Mouse (Mus musculus): Measurements from ENCODE around the gene Pnliprp1. TPM values are rescaled to one million over a fixed set of nuclear protein-coding genes. Genes with fewer than 3 reads are reported as not detected.
A peak's percentile ranks its signal among the peaks of the same experiment; 100 is the strongest.

Gene Pnliprp1
- polyA plus RNA-seq, 1 experiment from 2014 or later, result 5.2 TPM

DNA sequence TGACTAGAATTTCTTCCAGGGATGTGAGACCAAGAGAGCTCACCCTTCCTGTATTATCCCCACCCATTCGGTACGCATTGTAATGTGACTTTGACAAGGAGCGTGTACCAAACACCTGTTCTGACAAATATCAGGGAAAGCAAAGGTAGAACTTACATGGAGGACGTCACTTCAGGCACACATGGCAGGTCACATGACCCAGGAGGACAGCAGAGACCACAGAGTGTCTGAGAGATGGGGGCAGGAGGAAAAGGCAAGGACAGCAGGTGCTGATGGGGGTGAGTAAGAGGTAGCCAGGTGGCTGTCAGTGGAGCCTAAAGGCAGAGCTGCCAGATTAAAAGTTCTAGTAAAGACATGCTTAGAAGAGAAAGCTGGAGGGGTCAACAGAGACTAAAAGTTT, 14.0 kb downstream of the Pnliprp1 start:
- H3K36me3 ChIP-seq, result no peaks in the 10 kb centered on the region
- H3K27me3 ChIP-seq, result no peaks in the 10 kb centered on the region
- H3K9ac ChIP-seq, result no peak overlapping the region
- no peaks in the 10 kb centered on the region for H3K4me1 ChIP-seq (replicated peaks)
- no peak overlapping the region for H3K4me2 ChIP-seq
- WGBS, result 90% methylated on average over 4 of the region's 4 CpGs
- H3K4me3 ChIP-seq, result no peak overlapping the region
- no peak overlapping the region for H3K27ac ChIP-seq (replicated peaks)
- no peak for ATAC-seq (ENCODE audit: low FRiP score, low read depth)
- no peaks in the 10 kb centered on the region for H3K9me3 ChIP-seq

DNA sequence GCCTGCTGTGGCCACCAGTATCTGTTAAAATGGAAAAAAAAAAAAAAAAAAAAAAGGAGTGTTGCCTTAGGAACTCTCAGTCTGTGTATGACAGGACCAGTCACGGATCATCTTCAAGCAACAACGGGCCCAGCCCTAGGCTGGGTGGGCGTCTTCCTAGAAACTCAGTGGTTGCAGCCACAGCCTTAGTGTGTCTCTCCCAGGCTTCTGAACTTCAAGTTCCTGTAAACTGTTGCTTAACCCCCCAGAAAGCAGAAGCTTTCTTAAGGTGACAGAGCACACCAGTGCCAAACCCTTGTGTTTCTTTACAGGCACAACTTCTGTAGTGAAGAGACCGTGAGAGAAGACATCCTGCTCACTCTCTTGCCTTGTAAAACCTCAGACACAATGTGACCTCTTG, 15.0 kb downstream of the Pnliprp1 start:
- Histone ChIP-seq H3K36me3 (no peaks in the 10 kb centered on the region), H3K27me3 (no peaks in the 10 kb centered on the region), H3K4me3 (no peak overlapping the region), H3K9ac (no peak overlapping the region), H3K9me3 (no peaks in the 10 kb centered on the region), H3K27ac (replicated peaks) (no peak overlapping the region), H3K4me2 (no peak overlapping the region), H3K4me1 (replicated peaks) (no peaks in the 10 kb centered on the region)
- no peak for ATAC-seq (ENCODE audit: low FRiP score, low read depth)
- 74% methylated on average over 4 of the region's 4 CpGs for WGBS

DNA sequence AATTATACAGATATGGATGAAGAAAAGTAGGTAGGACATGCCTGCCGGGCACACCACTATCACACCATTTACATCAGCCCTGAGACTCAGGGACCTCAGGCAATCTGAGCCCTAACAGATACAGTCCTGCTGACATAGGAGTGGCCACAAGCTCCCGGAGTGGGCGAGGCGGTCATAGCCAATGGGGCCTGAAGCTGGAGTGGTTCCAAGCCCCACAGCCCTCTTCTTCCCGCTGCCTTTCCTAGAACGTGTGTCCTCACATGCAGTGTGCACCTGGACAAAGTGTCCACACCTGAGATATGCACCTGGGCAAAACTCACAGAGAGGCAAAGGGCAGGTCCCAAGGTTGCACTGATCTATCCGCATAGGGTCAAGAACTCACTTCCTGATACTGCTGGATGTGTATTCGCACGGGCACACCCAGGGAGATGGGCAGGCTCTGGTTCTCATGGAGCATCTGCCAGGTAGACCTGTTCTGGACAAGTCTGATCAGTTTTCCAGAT, 18.9 kb downstream of the Pnliprp1 start:
- WGBS, result 91% methylated on average over 9 of the region's 9 CpGs
- Histone ChIP-seq H3K9ac (no peak overlapping the region), H3K4me2 (no peak overlapping the region), H3K9me3 (no peaks in the 10 kb centered on the region), H3K4me1 (replicated peaks) (no peaks in the 10 kb centered on the region), H3K27me3 (no peaks in the 10 kb centered on the region), H3K4me3 (no peak overlapping the region), H3K36me3 (no peaks in the 10 kb centered on the region), H3K27ac (replicated peaks) (no peak overlapping the region)
- no peak for ATAC-seq (ENCODE audit: low FRiP score, low read depth)

DNA sequence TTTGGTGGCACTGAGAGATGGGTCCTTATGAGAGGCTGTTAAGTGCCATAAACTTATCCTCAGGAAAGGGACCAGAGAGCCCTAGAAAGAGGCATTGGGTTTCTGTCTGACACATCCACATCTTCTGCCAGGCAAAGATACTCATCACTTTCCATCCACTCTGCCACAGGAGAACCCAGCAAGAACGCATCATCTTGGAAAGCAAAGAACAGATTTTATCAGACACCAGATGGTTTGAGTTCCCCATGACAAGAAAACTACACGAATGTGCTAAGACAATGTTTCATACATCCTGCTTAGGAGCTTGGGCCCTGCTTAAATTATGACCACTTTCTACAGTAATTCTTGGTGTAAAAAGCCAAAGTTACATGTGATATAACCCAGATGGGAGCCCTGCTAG, 22.1 kb downstream of the Pnliprp1 start:
- H3K36me3 ChIP-seq, result no peaks in the 10 kb centered on the region
- H3K4me1 ChIP-seq (replicated peaks), result no peaks in the 10 kb centered on the region
- H3K4me2 ChIP-seq, result no peak overlapping the region
- no peaks in the 10 kb centered on the region for H3K9me3 ChIP-seq
- H3K27me3 ChIP-seq, result no peaks in the 10 kb centered on the region
- 83% methylated on average over 2 of the region's 2 CpGs for WGBS
- ATAC-seq (ENCODE audit: low FRiP score, low read depth), result no peak
- H3K27ac ChIP-seq (replicated peaks), result no peak overlapping the region
- H3K9ac ChIP-seq, result no peak overlapping the region
- no peak overlapping the region for H3K4me3 ChIP-seq

DNA sequence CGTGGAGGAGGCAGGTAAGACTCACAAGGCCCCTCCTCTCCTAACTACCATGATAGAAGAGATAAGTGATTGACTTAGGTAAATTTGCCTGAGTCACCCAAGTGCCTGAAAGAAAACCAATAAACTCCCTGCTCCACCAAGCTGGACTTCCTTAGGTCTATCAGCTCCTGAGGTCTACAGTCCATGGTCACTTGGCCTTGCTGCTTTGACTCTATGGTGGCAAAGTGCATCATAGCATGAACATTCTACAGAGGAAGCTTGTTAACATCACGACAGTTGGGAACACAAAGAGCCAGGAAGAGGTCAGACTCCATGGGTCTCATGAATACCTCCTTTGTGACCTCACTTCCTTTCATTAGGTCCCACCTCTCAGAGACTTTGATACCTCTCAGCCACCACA, 22.8 kb downstream of the Pnliprp1 start:
- Histone ChIP-seq H3K36me3 (no peaks in the 10 kb centered on the region), H3K27ac (replicated peaks) (no peak overlapping the region), H3K9me3 (no peaks in the 10 kb centered on the region), H3K9ac (no peak overlapping the region), H3K4me3 (no peak overlapping the region), H3K4me1 (replicated peaks) (no peaks in the 10 kb centered on the region), H3K27me3 (no peaks in the 10 kb centered on the region), H3K4me2 (no peak overlapping the region)
- 64% methylated on average over 2 of the region's 2 CpGs for WGBS
- ATAC-seq (ENCODE audit: low FRiP score, low read depth), result no peak

DNA sequence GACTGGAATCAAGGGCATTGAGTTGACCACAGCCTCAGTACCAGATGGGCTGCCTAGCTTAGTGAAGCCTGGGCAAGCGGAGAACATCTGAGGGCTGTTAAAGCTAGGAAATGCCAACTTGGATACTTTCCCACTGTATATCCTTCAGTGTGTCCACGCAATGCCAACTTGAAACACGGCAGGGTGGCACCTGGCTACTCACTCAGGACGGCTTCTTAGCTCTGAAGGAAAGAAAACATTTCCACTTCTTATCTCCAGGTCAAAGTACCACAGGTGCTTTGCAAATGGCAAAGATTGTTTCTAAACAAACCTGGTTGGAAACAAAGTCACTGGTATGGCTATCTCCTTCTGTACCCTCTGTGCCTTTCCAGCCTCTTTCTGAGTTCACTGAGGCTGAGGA, 30.2 kb downstream of the Pnliprp1 start:
- no peak for ATAC-seq (ENCODE audit: low FRiP score, low read depth)
- peaks cover 4% of the 10 kb centered on the region for H3K4me1 ChIP-seq (replicated peaks)
- H3K4me2 ChIP-seq, result no peak overlapping the region
- H3K9ac ChIP-seq, result no peak overlapping the region
- no peak overlapping the region for H3K27ac ChIP-seq (replicated peaks)
- 92% methylated on average over 4 of the region's 4 CpGs for WGBS
- no peaks in the 10 kb centered on the region for H3K9me3 ChIP-seq
- H3K27me3 ChIP-seq, result peaks cover 3% of the 10 kb centered on the region; the same call in 1 of the 2 replicates
- no peaks in the 10 kb centered on the region for H3K36me3 ChIP-seq
- no peak overlapping the region for H3K4me3 ChIP-seq

DNA sequence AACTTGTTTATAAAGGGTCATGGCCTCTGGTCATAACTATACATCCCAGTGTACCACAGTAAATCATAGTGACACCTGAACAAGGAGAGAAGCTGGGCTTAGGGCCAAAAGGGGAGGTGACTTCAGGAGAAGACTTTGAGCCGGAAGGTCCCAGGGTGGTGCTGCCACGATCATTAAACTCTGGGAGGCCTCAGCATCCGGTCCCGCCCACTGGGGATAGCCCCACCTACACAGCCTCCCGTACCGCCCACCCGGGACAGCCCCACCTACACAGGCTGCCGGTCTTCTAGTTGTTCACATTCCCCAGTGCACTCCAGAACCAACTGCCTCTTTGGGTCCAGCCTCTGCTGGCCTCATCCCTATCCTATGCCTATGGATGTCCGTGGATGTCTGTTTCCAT, 30.7 kb downstream of the Pnliprp1 start, which contains the start of gene Pnliprp2:
TSS of gene Pnliprp2 (plus strand) at position 297 of the 400 bp plus-strand sequence.
- Histone ChIP-seq H3K4me1 (replicated peaks) (peaks cover 4% of the 10 kb centered on the region), H3K9me3 (no peaks in the 10 kb centered on the region), H3K4me3 (no peak within 1 kb of the TSS), H3K9ac (no peak within 1 kb of the TSS), H3K4me2 (no peak within 1 kb of the TSS), H3K36me3 (no peaks in the 10 kb centered on the region), H3K27ac (replicated peaks) (no peak within 1 kb of the TSS), H3K27me3 (peaks cover 6% of the 10 kb centered on the region; the same call in 1 of the 2 replicates)
- no peak for ATAC-seq (ENCODE audit: low FRiP score, low read depth)
- 66% methylated on average over 9 of the region's 9 CpGs for WGBS

DNA sequence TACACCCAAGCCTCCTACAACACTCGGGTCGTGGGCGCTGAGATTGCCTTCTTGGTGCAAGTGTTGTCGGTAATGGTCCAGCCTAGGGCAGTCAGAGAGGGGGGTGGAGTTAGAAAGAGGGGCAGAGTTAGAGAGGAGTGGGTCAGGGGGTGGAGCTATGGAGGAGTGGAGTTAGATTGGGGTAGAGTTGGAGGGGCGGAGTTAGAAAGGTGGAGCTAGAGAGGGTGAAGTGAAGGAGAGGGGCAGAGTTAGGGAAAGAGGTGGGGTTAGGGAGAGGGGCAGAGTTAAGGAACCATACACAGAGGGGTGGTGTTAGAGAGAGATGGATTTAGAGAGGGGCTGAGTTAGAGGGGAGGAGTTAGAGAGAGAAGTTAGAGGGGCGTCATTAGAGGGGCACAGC, 33.6 kb downstream of the Pnliprp1 start:
- WGBS, result 23% methylated on average over 6 of the region's 6 CpGs
- H3K36me3 ChIP-seq, result no peaks in the 10 kb centered on the region
- no peak overlapping the region for H3K27ac ChIP-seq (replicated peaks)
- peak; percentile 63; the same call in 1 of the 2 replicates for ATAC-seq (ENCODE audit: low FRiP score, low read depth)
- H3K27me3 ChIP-seq, result peaks cover 7% of the 10 kb centered on the region; the same call in 1 of the 2 replicates
- H3K9me3 ChIP-seq, result no peaks in the 10 kb centered on the region
- no peak overlapping the region for H3K4me2 ChIP-seq
- H3K9ac ChIP-seq, result no peak overlapping the region
- H3K4me3 ChIP-seq, result no peak overlapping the region
- H3K4me1 ChIP-seq (replicated peaks), result peaks cover 4% of the 10 kb centered on the region

DNA sequence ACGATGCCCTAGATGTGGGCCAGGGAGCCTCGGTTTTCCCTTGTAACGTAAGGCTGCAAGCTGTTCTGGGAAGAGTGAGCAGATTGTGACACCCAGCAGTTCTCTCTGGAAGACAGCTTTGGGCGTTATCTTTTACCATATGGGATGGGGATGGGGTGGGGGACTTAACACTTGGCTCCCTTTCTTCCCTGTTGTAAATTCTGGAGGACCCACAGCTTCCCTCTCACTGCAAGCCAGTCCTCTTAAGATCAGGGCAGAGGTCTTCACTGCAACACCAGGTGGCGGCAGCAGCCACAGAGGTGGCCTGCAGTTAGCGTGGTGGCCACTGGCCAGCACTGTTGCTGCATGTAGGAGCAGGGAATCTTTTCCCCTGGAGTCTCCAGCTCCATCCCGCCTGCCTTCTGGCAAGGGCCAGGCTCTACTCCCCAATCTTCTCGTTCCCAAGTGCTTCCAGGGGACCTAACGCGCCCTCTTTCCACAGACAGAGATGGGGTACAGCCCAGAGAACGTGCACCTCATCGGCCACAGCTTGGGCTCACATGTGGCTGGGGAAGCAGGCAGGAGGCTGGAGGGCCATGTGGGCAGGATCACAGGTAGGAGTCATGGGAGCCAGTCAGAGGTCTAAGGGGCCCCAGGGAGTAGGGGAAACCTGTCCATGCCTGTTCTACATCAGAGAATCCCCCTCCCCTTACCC, 34.3 kb downstream of the Pnliprp1 start:
- Histone ChIP-seq H3K27ac (replicated peaks) (no peak overlapping the region), H3K27me3 (peaks cover 7% of the 10 kb centered on the region; the same call in 1 of the 2 replicates), H3K9me3 (no peaks in the 10 kb centered on the region), H3K4me2 (peak overlapping the region; percentile 34), H3K9ac (no peak overlapping the region), H3K4me1 (replicated peaks) (peaks cover 8% of the 10 kb centered on the region), H3K36me3 (no peaks in the 10 kb centered on the region), H3K4me3 (no peak overlapping the region)
- peak; percentile 88 for ATAC-seq (ENCODE audit: low FRiP score, low read depth)
- WGBS, result 12% methylated on average over 12 of the region's 12 CpGs

DNA sequence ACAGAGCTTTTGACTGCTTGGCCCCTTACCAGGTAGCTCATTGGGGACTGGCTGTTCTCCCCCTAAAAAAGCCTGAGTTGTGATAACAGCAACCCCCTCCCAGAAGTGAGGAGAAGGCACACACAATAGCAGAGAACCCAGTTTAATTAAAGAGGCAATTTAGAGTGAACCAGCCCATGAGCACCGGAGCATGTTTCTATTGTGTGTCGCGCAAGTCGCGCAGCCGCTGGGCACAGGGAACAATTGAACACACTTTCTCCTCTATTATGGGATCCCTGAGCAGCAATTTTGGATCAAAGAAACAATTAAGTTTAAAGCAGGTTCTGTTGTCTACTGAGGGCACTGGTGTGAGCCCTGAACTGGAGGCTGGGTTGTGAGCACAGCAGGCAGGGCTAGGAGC, 38.6 kb downstream of the Pnliprp1 start:
- peaks cover 7% of the 10 kb centered on the region; the same call in 1 of the 2 replicates for H3K27me3 ChIP-seq
- H3K9me3 ChIP-seq, result no peaks in the 10 kb centered on the region
- H3K4me1 ChIP-seq (replicated peaks), result peaks cover 8% of the 10 kb centered on the region
- ATAC-seq (ENCODE audit: low FRiP score, low read depth), result no peak
- no peak overlapping the region for H3K4me2 ChIP-seq
- no peaks in the 10 kb centered on the region for H3K36me3 ChIP-seq
- no peak overlapping the region for H3K4me3 ChIP-seq
- 18% methylated on average over 6 of the region's 6 CpGs for WGBS
- no peak overlapping the region for H3K9ac ChIP-seq
- no peak overlapping the region for H3K27ac ChIP-seq (replicated peaks)

DNA sequence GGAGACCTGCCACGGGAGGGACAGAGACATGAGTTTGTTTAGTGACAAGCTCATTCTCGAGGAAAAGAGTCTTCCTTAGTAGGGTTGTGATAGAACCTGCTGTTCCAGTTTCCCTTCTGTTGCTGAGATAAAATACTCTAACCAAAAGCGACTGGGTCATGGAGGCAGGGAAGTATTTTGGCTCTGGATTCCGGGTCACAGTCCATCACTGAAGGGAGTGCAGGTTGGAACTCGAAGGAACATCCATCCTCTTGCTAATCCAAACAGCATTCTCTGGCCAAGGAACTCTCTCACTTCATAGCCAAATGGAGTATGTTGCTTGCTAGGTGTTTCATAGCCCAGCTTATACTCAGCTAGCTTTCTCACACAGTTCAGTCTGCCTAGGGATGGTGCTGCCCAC, 47.8 kb downstream of the Pnliprp1 start:
- Histone ChIP-seq H3K9ac (no peak overlapping the region), H3K27ac (replicated peaks) (no peak overlapping the region), H3K4me2 (no peak overlapping the region), H3K36me3 (no peaks in the 10 kb centered on the region), H3K9me3 (no peaks in the 10 kb centered on the region), H3K27me3 (no peaks in the 10 kb centered on the region), H3K4me1 (replicated peaks) (peaks cover 5% of the 10 kb centered on the region), H3K4me3 (no peak overlapping the region)
- no peak for ATAC-seq (ENCODE audit: low FRiP score, low read depth)
- 85% methylated on average over 5 of the region's 5 CpGs for WGBS

DNA sequence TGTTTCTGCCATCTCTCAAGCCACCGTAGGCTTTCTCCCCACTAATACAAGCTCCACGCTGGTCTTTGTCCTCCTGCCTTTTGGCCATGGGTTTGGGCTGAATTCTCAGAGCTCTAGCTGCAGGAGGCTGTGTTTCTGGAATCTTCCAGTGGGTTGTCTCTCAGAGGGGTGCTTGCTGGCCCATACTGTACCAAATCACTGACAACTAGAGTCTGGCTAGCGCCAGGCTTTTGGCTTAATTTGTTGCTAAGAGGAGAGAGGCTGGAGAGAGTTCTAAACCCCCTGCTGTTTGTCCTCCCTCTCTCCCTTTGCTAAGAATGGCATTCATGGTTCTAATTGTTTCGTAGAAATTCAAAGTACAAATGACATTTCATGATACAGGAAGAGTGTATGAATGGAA, 52.9 kb downstream of the Pnliprp1 start:
- 22% methylated on average over 4 of the region's 4 CpGs for WGBS
- no peak for ATAC-seq (ENCODE audit: low FRiP score, low read depth)
- H3K27ac ChIP-seq (replicated peaks), result 0 out of 2 replicates have a peak overlapping the region, but pooled peaks have one; percentile 31

More for the DNA sequence above, 52.9 kb downstream of the Pnliprp1 start:
- H3K27me3 ChIP-seq, result no peaks in the 10 kb centered on the region
- no peaks in the 10 kb centered on the region for H3K9me3 ChIP-seq
- H3K4me1 ChIP-seq (replicated peaks), result peaks cover 22% of the 10 kb centered on the region
- H3K9ac ChIP-seq, result no peak overlapping the region
- H3K4me2 ChIP-seq, result no peak overlapping the region
- no peak overlapping the region for H3K4me3 ChIP-seq
- no peaks in the 10 kb centered on the region for H3K36me3 ChIP-seq

Data from hindbrain, embryonic 15.5 days (tissue).